Mouse (Mus musculus) cerebellum, adult (tissue): Measurements from ENCODE around the gene Endou.
A peak's percentile ranks its signal among the peaks of the same experiment; 100 is the strongest.
"Not testable (repeated sequence)": the region's sequence is repeated elsewhere in the genome, so short reads cannot be mapped to it uniquely, and the experiment has no call there.

ENCODE experiments used
- ATAC-seq: cut with Nextera tagmentation; 2 replicates; pipeline ENCODE4 v1.9.2; 2017; ENCODE audit warnings: mild to moderate bottlenecking, moderate library complexity, mixed read lengths; ENCODE audit not compliant: insufficient number of reproducible peaks, low FRiP score, low TSS enrichment

Endou gene

DNA sequence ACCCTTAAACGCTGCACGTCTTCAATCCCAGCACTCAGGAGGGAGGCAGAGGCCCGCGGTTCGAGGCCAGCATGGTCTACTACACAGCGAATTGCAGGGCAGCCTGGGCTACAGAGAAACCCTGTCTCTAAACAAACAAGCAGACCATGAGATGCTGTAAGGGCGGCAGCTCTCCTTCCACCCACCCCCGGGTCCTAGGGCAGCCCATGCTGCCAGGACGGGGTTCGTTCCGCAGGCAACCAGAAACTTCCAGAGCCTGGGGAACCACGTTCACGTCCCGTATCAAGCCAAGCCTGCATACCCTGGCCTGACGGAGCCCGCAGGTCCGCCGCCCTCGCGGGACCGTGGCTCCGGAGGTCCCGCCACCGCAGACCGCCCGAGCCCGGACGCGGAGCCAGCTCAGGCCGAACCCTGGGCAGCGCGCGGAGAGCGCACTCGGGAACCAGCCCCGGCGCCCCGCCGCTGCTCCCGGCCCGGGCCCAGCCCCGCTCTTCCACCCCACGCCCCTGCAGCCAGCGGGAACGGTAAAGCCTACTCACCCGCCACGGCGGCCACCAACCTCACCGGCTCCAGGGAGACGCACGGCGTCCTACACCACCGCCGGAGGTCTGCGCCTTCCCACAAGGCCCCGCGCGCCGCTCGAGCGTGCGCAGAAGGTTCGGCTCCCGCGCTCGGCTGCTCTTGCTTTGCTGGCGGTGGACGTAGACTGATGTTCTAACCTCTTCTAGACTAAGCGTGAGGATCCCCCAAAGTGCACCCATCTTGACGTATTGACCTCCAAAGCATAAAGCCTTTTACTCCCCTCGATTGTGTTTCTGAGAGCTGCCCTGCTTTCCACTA lies 25.7 kb downstream of the Endou start, which contains the start of gene Rpap3:
Gene Rpap3 (minus strand): TSS at position 615 of the 840 bp plus-strand sequence.
- ATAC-seq = peak; percentile 97

GRCm38 (mm10) chr15:97696616-97697015 lies 34.5 kb downstream of the Endou start:
- no peak for ATAC-seq

- ATAC-seq = no peak
Measured at GRCm38 (mm10) chr15:97693411-97693810, 37.7 kb downstream of the Endou start.

- ATAC-seq = no peak
Measured at GRCm38 (mm10) chr15:97684118-97684517, 47.0 kb downstream of the Endou start.

- ATAC-seq = no peak
Measured at GRCm38 (mm10) chr15:97682053-97682452, 49.1 kb downstream of the Endou start.

- ATAC-seq = no peak
Measured at GRCm38 (mm10) chr15:97679991-97680681, 51.0 kb downstream of the Endou start.

- ATAC-seq = no peak
Measured at GRCm38 (mm10) chr15:97677341-97677740, 53.8 kb downstream of the Endou start.

GRCm38 (mm10) chr15:97675927-97676326 lies 55.2 kb downstream of the Endou start:
- no peak for ATAC-seq

DNA sequence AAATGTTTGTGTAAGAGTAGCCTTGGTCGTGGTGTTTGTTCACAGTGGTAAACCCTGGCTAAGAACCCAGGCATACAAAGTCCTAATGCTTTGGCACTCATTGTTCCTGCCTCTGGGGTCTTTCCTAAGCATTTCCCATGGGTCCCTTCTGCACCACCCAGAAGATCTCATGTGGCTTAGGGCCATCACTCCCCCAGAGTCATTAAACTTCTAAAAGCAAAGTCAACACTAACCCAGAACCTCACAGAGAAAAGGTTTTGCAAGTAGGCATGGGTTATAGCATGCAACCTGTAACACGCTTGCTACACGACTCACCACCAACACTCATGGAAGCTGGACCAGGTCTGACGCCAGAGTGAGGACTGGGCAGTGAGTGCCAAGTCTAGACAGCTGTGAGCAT lies 56.7 kb downstream of the Endou start:
- ATAC-seq = no peak

GRCm38 (mm10) chr15:97673256-97674000 lies 57.7 kb downstream of the Endou start:
- ATAC-seq = no peak

- peak; percentile 76 for ATAC-seq
Measured at GRCm38 (mm10) chr15:97672211-97672765, 58.9 kb downstream of the Endou start.

DNA sequence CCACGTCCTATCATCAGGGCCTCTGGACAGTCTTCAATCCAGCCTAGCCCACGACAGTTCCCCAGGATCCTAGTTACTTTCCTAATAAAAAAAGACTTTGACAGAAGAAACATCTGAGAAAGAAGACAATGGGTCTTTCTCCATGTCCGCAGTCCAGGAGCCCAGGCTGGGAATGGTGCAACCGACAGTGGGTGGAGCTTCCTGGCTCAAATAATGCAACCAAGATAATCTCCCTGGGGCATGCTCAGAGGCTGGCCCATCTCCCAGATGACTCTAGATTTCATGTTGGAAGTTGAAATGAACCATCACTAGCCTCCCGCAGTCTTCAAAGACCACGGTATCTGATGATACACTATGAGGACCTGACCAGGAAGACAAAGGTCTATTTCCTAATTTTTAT lies 60.6 kb downstream of the Endou start:
- ATAC-seq = no peak

DNA sequence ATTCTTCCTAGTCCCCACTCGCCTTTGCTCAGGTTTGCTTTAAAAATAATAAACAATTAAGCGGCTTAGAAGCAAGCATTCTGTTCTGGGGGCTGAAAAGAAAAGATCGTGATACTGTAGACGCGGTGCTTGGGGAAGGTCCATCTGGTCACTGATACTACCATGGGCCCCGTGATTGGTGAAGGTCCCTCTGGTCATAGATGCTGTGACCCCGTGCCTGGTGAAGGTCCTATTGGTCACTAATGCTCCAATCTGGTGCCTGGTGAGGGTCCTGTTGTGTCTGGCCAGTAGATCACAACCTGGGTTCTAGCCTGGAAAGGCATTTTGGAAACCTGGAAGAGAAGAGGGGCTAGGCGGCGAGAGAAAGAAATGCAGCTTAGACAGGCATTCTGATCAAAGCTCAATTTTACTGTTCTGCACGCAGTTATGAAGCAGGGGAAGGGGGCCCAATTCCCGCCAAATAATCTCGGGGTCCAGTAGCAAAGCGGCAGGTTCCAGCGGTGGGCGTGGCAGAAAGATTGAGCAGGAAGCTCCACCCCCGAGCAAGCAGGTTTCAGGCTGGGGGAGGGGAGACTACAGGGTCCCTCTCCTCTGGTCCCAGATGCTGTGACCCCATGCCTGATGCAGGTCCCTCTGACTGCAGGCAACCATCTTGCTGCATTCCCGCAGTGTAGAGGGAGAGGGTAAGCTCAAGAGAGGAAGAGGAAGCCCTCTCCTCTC lies 62.8 kb downstream of the Endou start:
- ATAC-seq = not testable (repeated sequence)

DNA sequence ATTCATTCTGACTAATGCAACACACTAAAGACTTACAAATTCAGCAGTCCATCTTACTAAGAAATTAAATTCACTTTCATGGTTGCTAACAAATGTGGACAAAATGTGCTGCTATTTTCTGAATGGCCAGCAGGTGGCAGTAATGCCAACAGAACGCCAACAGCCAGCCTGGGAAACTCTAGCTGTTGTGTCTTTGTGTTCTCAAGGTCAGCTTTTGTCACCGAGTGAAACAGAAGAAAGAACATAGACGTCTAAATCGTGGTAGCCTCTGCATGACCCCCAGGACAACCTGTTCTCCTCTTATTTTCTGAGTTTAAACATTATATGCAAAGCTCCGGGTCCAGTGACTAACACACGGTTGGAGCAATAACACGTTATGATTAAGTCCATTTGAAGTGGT lies 63.7 kb downstream of the Endou start:
- no peak for ATAC-seq

GRCm38 (mm10) chr15:97666457-97666770 lies 64.7 kb downstream of the Endou start:
- no peak for ATAC-seq

GRCm38 (mm10) chr15:97665770-97666456 lies 65.2 kb downstream of the Endou start:
- ATAC-seq = no peak

GRCm38 (mm10) chr15:97664981-97665668 lies 66.0 kb downstream of the Endou start:
- ATAC-seq = no peak

GRCm38 (mm10) chr15:97663750-97664406 lies 67.3 kb downstream of the Endou start:
- peak; percentile 87 for ATAC-seq
